Mouse (Mus musculus) kidney, embryonic 15.5 days (tissue): ENCODE data around the gene Pdcd5. TPM values are rescaled to one million over a fixed set of nuclear protein-coding genes. Genes with fewer than 3 reads are reported as not detected.

ENCODE experiments used
- ATAC-seq: fragments of 200-750 bp; cut with Nextera tagmentation; replicated peaks from 2 replicates; pipeline ENCODE4 v1.8.0; 2017; ENCODE audit warnings: moderate TSS enrichment; ENCODE audit not compliant: low FRiP score
- H3K27ac ChIP-seq: fragments of 300-500 bp; sonication (generic); 2 replicates; pipeline ENCODE4 v1.5.1; 2015; ENCODE audit warnings: mild to moderate bottlenecking, inconsistent platforms
- H3K27me3 ChIP-seq: fragments of 300-500 bp; sonication (generic); 2 replicates; pipeline ENCODE4 v1.6.1; 2015; ENCODE audit warnings: inconsistent platforms
- H3K36me3 ChIP-seq: fragments of 300-500 bp; sonication (generic); 2 replicates; pipeline ENCODE4 v1.6.1; 2015; ENCODE audit warnings: inconsistent platforms
- H3K4me1 ChIP-seq: fragments of 300-500 bp; sonication (generic); 2 replicates; pipeline ENCODE4 v1.6.1; 2015; ENCODE audit warnings: inconsistent platforms
- H3K4me2 ChIP-seq: fragments of 300-500 bp; sonication (generic); 2 replicates; pipeline ENCODE4 v1.6.1; 2015; ENCODE audit warnings: moderate library complexity, mild to moderate bottlenecking, inconsistent platforms
- H3K4me3 ChIP-seq: fragments of 300-500 bp; sonication (generic); replicated peaks from 2 replicates; pipeline ENCODE4 v1.5.1; 2015; ENCODE audit warnings: mild to moderate bottlenecking, inconsistent platforms
- H3K9ac ChIP-seq: fragments of 300-500 bp; sonication (generic); 2 replicates; pipeline ENCODE4 v1.6.1; 2015; ENCODE audit warnings: mild to moderate bottlenecking, inconsistent platforms
- H3K9me3 ChIP-seq: fragments of 300-500 bp; sonication (generic); replicated peaks from 2 replicates; pipeline ENCODE4 v1.6.1; 2016; ENCODE audit warnings: inconsistent platforms
- WGBS: fragments of 180-500 bp; shearing (Covaris S2); methylation state at CpG from one replicate; pipeline ENCODE4 v1.1.7; 2015; ENCODE audit warnings: mixed read lengths; 5-methylcytosine and 5-hydroxymethylcytosine counted together
- polyA plus RNA-seq: library from polyadenylated mRNA; unstranded; fragments of >200 nt; fragmentation: Nextera tagmentation; extraction: Ambion mirVana; gene quantifications from 2 replicates; pipeline ENCODE4 v1.2.1, GENCODE M21; 2015

Gene Pdcd5
- 240 and 241 TPM in 2 replicates for polyA plus RNA-seq

GRCm38 (mm10) chr7:35647101-35647698, at the start of gene Pdcd5:
Gene Pdcd5 (minus strand): TSS chr7:35647521.
- Histone ChIP-seq H3K27ac (peak within 1 kb of the TSS; percentile 83), H3K36me3 (peaks cover 35% of the 10 kb centered on the region), H3K4me3 (peak within 1 kb of the TSS; percentile 97), H3K9me3 (no peaks in the 10 kb centered on the region; the same call in 1 of the 2 replicates), H3K27me3 (no peaks in the 10 kb centered on the region), H3K4me1 (peaks cover 7% of the 10 kb centered on the region; the same call in 1 of the 2 replicates), H3K9ac (peak within 1 kb of the TSS; percentile 91), H3K4me2 (peak within 1 kb of the TSS; percentile 73)
- under 1% methylated on average over 56 of the region's 64 CpGs for WGBS
- ATAC-seq, result peak; percentile 87

DNA sequence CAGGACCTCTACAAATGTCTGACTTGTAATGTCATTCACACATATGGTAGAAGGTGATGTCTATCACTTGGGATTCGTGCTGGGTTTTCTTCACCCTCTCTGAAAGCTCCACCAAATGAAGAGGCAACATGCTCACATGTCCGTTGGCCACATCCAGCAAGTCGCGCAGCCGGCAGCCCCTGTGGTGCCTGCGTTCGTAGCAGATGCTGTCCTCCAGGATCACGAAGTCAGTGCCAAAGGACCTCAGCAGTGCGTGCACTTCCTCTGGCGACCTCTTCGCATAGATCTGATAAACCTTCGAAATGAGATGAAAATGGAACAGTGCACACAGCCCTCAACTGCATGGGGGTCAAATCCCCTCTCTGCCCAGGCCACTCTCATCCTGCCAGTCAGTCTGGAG, 45.3 kb upstream of the Pdcd5 start:
- peaks cover 26% of the 10 kb centered on the region for H3K36me3 ChIP-seq
- no peak for ATAC-seq
- H3K9ac ChIP-seq, result no peak overlapping the region
- 91% methylated on average over 12 of the region's 12 CpGs for WGBS
- no peak overlapping the region for H3K27ac ChIP-seq
- H3K4me2 ChIP-seq, result no peak overlapping the region
- no peaks in the 10 kb centered on the region for H3K27me3 ChIP-seq
- H3K9me3 ChIP-seq, result no peaks in the 10 kb centered on the region
- H3K4me1 ChIP-seq, result peaks cover 19% of the 10 kb centered on the region
- H3K4me3 ChIP-seq, result no peak overlapping the region

- H3K27me3 ChIP-seq, result no peaks in the 10 kb centered on the region
- no peak for ATAC-seq
- H3K27ac ChIP-seq, result no peak overlapping the region
- H3K4me1 ChIP-seq, result peaks cover 24% of the 10 kb centered on the region
- no peak overlapping the region for H3K4me2 ChIP-seq
- H3K4me3 ChIP-seq, result no peak overlapping the region
- H3K9me3 ChIP-seq, result no peaks in the 10 kb centered on the region
- 84% methylated on average over 14 of the region's 14 CpGs for WGBS
- H3K9ac ChIP-seq, result no peak overlapping the region
- peaks cover 26% of the 10 kb centered on the region for H3K36me3 ChIP-seq
Measured at GRCm38 (mm10) chr7:35692117-35692516, 44.8 kb upstream of the Pdcd5 start.

GRCm38 (mm10) chr7:35688781-35689349, 41.5 kb upstream of the Pdcd5 start:
- no peak overlapping the region for H3K27ac ChIP-seq
- 75% methylated on average over 11 of the region's 11 CpGs for WGBS
- peaks cover 18% of the 10 kb centered on the region for H3K36me3 ChIP-seq
- H3K4me3 ChIP-seq, result no peak overlapping the region
- no peaks in the 10 kb centered on the region for H3K27me3 ChIP-seq
- ATAC-seq, result no peak
- H3K4me2 ChIP-seq, result no peak overlapping the region
- peaks cover 37% of the 10 kb centered on the region for H3K4me1 ChIP-seq
- H3K9me3 ChIP-seq, result no peaks in the 10 kb centered on the region
- H3K9ac ChIP-seq, result no peak overlapping the region

DNA sequence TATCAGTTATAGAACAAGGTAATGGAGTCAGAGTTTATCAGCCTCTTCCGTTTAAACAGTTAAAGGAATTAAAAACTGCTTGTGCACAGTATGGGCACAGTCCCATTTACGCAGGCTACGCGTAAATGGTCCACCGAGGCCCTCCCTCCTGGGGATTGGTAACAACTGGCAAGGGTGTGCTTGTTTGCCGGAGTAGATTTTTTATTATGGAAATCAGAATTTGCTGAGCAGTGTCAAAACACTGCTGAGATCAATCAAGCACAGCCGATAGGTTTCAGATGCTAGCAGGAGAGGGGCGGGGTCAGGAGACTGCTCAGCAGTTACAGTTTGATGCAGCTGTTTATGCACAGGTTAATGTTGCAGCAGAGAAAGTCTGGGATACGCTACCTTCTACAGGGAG, 41.0 kb upstream of the Pdcd5 start:
- no peak for ATAC-seq
- H3K4me1 ChIP-seq, result peaks cover 37% of the 10 kb centered on the region
- no peak overlapping the region for H3K4me3 ChIP-seq
- H3K9ac ChIP-seq, result no peak overlapping the region
- no peaks in the 10 kb centered on the region for H3K9me3 ChIP-seq
- peaks cover 18% of the 10 kb centered on the region for H3K36me3 ChIP-seq
- H3K27ac ChIP-seq, result no peak overlapping the region
- no peaks in the 10 kb centered on the region for H3K27me3 ChIP-seq
- no peak overlapping the region for H3K4me2 ChIP-seq
- WGBS, result 63% methylated on average over 9 of the region's 9 CpGs

DNA sequence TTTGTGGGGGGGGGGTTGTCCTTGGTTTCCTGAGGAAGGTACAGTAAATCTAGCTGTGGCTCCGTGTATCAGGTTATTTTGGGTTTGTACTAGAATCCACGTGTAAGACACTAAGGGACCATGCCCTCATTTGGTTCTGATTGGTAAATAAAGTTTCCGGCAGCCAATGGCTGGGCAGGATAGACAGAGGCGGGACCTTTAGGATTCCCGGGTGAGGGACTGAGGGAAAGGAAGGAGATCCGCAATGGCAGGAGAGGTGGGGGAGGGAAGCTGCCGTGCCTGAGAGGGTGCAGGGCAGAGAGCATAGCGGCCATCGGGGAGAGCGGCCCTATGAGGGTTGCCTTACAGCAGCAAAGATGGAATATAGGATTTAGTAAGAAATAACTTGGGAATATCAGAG, 39.9 kb upstream of the Pdcd5 start:
- peak; percentile 67 for ATAC-seq

DNA sequence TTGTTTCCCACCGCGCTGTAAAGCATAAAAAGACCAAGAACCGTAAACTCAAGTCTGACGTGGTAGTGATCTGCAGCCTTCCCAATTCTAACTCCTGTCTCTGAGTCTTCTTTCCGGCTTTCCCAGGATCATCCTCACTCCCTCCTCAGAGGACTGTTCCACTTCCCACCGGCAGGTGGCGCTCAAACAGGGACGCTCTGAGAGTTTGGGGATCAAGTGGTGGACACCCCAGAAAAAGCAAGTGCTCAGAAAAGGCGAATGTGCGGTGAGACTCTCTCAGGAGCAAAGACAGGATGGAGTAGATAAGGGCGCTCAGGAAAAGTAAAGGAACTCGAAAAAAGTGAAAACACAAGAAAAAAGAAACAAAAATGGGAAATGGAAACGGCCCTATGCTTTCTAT, 39.4 kb upstream of the Pdcd5 start:
- WGBS, result 23% methylated on average over 13 of the region's 13 CpGs
- no peak for ATAC-seq
- Histone ChIP-seq H3K4me1 (peaks cover 37% of the 10 kb centered on the region), H3K4me2 (peak overlapping the region; percentile 48), H3K9me3 (no peaks in the 10 kb centered on the region), H3K27me3 (no peaks in the 10 kb centered on the region), H3K9ac (no peak overlapping the region), H3K36me3 (peaks cover 15% of the 10 kb centered on the region), H3K27ac (peak overlapping the region; percentile 24; the same call in 1 of the 2 replicates), H3K4me3 (peak overlapping the region; percentile 6)

More for the DNA sequence above, 39.9 kb upstream of the Pdcd5 start:
- WGBS, result 18% methylated on average over 10 of the region's 10 CpGs
- peak overlapping the region; percentile 48 for H3K4me2 ChIP-seq
- no peaks in the 10 kb centered on the region for H3K9me3 ChIP-seq
- peaks cover 37% of the 10 kb centered on the region for H3K4me1 ChIP-seq
- no peak overlapping the region for H3K9ac ChIP-seq
- H3K4me3 ChIP-seq, result peak overlapping the region; percentile 6
- H3K27me3 ChIP-seq, result no peaks in the 10 kb centered on the region
- H3K36me3 ChIP-seq, result peaks cover 16% of the 10 kb centered on the region
- H3K27ac ChIP-seq, result no peak overlapping the region

GRCm38 (mm10) chr7:35686216-35686615, 38.9 kb upstream of the Pdcd5 start:
- peak overlapping the region; percentile 6; the same call in 1 of the 2 replicates for H3K4me3 ChIP-seq
- H3K27ac ChIP-seq, result peak overlapping the region; percentile 24; the same call in 1 of the 2 replicates
- no peaks in the 10 kb centered on the region for H3K27me3 ChIP-seq
- peak; percentile 46; the same call in 1 of the 2 replicates for ATAC-seq
- H3K9me3 ChIP-seq, result no peaks in the 10 kb centered on the region
- peaks cover 15% of the 10 kb centered on the region for H3K36me3 ChIP-seq
- WGBS, result 30% methylated on average over 11 of the region's 11 CpGs
- peak overlapping the region; percentile 48 for H3K4me2 ChIP-seq
- H3K9ac ChIP-seq, result no peak overlapping the region
- H3K4me1 ChIP-seq, result peaks cover 37% of the 10 kb centered on the region

- ATAC-seq, result no peak
- Histone ChIP-seq H3K27me3 (no peaks in the 10 kb centered on the region), H3K4me1 (peaks cover 30% of the 10 kb centered on the region), H3K9ac (no peak overlapping the region), H3K4me2 (no peak overlapping the region), H3K4me3 (no peak overlapping the region), H3K27ac (no peak overlapping the region), H3K9me3 (no peaks in the 10 kb centered on the region), H3K36me3 (no peaks in the 10 kb centered on the region)
- WGBS, result 74% methylated on average over 6 of the region's 6 CpGs
Measured at GRCm38 (mm10) chr7:35683409-35684122, 36.2 kb upstream of the Pdcd5 start.

DNA sequence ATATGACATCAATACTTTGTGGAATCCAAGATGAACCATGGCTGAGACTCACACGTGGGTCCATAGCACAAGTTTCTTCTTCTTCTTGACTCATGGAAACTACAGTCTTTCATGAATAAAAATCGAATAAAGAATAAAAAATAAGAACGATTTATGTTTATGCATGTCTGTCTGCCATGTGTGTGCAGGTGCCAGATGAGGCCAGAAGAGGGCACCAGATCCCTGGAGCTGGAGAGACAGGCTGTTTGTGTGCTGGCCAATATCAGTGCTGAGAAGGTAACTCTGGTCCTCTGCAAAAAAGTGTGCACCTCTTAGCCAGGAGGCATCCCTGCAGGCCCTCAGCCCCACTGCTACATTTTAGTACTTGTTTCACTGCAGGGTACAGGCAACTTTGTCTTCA, 34.2 kb upstream of the Pdcd5 start:
- ATAC-seq, result no peak

GRCm38 (mm10) chr7:35678976-35679375, 31.7 kb upstream of the Pdcd5 start:
- H3K4me2 ChIP-seq, result no peak overlapping the region
- ATAC-seq, result no peak
- H3K36me3 ChIP-seq, result no peaks in the 10 kb centered on the region
- 87% methylated on average over 4 of the region's 4 CpGs for WGBS
- 0 out of 2 replicates have a peak, but pooled peaks cover 3% of the 10 kb centered on the region for H3K4me1 ChIP-seq
- no peaks in the 10 kb centered on the region for H3K27me3 ChIP-seq
- no peak overlapping the region for H3K27ac ChIP-seq
- no peak overlapping the region for H3K9ac ChIP-seq
- H3K9me3 ChIP-seq, result 0 out of 2 replicates have a peak, but pooled peaks cover 3% of the 10 kb centered on the region
- H3K4me3 ChIP-seq, result no peak overlapping the region

More for the DNA sequence above, 34.2 kb upstream of the Pdcd5 start:
- Histone ChIP-seq H3K4me1 (peaks cover 10% of the 10 kb centered on the region; the same call in 1 of the 2 replicates), H3K27me3 (no peaks in the 10 kb centered on the region), H3K9me3 (0 out of 2 replicates have a peak, but pooled peaks cover 3% of the 10 kb centered on the region), H3K27ac (no peak overlapping the region), H3K9ac (no peak overlapping the region), H3K36me3 (no peaks in the 10 kb centered on the region), H3K4me3 (no peak overlapping the region), H3K4me2 (no peak overlapping the region)
- 83% methylated on average over 3 of the region's 3 CpGs for WGBS
